Mouse (Mus musculus): ENCODE data around the gene Cdc25b.

The Cdc25b gene

DNA sequence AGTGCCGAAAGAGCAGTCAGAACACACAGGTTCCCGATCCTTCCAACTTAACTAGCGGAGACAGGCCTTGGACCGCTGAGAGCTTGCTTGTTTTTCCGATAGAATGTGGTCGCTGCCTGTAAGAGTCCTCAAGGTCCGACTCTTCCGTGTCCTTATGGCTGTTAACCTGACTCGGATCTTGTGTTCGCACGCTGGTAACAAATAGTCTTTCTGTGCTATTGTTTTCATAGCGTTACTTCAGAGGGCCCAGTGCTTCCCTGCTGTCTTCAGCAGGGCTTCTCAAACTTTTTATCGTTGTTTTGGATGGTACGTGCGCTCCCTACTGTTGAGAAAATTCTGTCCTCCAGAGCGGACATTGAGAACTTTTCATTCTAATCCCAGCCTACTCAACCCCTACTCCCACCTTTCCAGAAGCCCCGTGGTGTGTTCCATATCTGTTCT lies 26.1 kb upstream of the Cdc25b start:
- peak; percentile 55 for DNase-seq

DNA sequence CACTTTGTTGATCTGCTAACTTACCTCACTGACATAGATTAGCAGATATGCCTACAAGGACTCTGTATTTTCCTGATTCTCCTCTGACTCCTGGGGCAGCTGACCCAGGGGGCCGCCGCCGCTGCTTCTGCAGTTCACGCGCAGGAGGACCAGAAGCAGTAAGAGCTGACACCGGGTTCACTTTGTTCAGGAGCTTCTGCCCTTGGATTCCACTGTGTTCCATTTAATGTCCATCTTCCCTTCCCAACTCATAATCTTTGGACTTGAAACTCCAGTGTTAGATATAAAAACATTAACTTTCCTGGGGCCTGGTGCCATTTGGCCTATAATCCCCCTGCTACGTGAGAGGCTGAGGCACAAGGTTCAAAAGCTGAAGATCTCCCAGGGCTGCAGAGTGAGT lies 22.8 kb upstream of the Cdc25b start:
- peak; percentile 43 for DNase-seq

DNA sequence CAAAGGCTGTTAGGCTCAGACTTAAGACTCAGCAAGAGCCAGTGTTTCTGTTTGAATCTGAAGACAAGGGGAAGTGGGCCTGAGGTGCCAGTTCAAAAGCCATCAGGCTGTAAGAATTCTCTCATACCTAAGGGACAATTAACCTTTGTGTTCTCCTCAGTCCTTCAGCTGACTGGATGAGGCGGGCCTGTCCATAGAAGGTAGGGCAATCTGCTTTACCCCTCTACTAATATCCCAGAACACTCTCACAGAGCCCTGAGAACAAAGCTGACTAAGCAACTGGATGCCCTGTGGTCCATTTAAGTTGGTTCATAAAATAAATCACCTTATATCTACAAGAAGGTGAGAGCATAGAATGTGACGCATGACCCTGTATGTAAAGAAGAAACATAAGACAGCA lies 20.6 kb upstream of the Cdc25b start:
- DNase-seq: no peak

DNA sequence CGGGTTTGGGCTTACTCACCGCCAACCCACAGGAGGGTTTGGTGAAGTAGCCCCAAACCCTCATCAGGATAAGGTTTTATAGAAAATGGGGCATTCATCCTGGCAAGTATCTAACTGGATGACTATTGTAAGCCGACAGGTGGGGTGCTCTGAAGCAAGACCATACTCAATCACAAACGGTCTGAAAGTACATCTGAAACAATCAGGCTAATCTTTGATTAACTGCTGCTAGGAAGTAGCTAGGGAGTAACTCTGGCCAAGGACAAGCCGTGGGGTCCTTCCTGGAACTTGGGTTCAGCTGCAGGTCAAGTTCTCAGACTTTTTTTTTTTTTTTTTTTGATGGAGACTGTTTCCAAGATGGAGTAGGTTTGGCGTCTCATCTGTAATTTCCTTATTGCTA lies 18.8 kb upstream of the Cdc25b start:
- no peak for DNase-seq

DNA sequence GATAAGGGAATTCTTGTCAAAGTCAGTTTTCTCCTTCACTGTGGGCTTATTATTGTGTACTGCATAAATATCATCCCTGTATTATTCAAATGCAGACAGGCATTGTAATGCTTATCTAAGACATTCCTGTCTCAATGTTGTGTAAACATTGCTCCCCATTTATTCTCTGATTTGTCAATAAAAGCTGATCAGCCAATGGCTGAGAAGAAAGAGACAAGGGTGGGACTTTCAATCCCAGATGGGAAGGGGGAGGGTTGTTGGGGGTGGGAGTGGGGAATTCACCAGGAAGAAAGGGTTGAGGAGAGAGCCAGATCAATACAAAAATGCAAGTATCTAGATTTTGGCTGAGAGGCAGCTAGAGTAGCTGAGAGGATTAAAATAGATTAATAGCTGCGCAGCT lies 17.8 kb upstream of the Cdc25b start:
- no peak for DNase-seq

DNA sequence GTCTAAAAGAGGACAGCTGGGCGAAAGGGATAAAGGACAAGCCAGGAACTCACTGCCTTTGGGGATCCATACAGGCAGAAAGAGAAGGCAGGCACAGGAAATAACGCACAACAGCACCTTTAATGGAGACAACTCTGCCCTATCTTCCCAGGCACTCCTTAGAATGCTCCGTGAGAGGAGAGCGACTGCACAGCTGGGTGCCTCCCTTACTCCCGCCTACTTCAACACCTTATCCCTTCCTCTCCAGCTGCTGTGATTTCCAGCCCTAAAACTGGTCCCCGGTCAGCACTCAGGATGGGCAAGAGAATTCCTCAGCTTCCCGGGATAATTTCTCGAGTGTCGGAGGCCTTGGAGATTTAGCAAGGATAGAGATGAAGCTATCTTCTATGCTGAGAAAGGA lies 15.8 kb upstream of the Cdc25b start:
- DNase-seq: no peak

DNA sequence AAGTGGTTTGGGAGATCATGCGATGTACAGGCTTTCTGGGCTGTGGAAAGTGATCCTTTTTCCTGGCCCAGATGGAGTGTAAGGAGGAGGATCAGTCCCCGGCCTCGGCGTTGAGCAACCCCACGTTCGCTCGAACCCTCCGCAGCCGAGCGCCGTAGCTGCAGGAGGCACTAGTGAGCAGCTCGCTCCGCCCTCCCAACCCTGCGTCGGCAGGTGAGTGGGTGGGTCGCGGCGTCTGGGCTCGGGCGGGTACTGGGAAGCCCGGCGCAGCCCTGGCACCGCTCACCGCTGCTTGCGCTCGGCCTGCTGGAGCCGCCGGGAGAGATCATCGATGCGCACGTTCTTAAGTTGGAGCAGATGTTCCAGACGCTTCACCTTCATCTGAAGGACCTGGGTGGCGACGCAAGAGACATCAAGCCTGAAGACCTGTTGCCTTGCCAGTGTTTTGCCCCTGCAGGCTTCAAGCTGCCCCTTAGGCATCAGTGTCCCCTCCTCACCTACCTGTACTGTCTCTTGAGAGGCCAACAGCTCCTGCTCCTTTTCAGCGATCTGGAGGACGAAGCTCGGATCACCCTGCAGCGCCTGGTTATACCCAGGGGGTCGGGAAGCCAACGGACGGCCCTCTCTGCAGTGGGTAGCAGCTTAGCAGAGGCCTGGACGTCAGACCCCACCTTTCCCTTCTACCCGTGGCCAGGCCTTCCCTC lies 15.2 kb upstream of the Cdc25b start:
- DNase-seq: peak; percentile 81

DNA sequence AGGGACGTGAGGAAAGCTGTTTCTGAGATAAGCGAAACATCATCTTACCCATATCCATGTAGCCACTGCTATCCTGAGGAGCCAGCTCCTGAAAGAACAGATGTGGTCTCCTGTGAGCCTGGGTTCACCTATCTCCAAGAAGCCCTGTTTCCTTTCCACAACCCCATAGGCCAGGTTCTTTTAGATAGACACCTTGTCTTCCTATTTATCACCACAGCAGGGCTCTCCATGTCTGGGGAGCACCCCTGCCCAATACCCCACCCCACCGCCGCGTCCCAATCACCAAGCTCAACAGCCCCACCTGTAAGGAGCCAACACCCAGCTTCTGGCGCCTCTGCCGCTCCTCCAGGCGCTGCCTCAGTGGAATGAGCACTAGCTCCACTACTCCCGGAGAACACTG lies 14.4 kb upstream of the Cdc25b start:
- DNase-seq: no peak

DNA sequence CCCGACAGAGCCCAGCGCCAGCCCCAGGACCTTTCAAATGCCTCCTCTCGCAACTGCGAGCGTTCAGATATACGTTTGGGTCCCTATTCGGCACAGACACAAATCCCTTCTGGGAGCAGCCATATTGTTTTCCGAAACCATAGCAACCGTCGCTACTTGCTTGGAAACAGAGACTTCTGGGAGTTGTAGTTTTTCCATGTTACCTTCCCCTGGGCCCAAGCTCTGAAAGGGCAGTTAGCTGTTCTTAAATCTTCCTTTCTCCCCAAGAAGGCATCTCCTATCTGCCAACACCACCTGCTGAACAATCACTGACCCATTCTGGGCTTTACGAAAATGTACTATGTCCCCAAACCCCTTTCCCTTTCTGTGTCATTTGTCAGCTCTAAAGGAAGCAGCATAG lies 12.0 kb upstream of the Cdc25b start:
- peak; percentile 72 for DNase-seq

DNA sequence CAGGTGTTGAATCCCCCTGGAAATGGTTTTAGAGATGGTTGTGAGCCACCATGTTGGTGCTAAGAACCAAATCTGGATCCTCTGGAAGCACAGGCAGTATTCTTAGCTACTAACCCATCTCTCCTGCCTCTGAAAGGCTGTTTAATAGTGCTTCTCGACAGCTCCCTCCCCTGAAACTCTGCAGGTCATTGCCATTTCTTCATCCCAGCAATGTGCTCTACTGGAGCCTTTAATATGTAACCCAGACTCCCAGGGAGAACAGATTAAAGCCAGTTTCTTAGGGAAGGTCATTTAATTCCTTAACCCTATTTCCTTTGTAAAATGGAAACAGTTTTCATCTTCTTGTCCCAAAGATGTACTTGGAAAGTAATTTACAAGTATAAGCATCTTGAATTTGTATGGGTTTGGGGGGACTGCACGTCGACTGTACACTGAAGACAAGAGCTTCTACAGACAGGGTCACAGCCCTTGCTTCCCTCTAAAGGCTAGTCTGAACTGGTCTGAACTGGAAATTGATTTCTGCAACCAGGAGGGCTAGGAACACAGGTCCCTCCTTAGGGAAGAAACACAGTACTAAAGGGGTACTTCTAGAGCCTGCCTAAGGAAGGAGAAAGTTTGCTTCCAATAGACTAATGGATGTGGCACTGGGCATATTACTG lies 11.3 kb upstream of the Cdc25b start:
- no peak for DNase-seq

DNA sequence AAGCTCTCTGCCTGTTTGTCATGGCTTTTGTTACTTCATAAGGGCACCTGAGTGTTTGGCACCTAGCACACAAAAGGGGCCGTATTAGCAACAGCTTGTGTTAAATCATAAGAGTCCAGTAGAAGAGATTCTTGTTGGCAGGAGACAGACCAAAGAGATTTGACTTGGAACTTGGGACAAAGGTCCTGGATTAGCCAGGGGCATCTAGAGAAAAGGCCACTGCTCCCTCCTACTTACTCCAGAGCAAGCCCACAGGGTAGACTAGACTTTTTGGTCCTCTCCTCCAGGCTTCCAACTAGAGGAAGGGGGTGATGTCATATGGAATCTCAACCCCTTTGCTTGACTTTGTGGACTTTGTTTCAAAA lies 10.8 kb upstream of the Cdc25b start:
- no peak for DNase-seq

DNA sequence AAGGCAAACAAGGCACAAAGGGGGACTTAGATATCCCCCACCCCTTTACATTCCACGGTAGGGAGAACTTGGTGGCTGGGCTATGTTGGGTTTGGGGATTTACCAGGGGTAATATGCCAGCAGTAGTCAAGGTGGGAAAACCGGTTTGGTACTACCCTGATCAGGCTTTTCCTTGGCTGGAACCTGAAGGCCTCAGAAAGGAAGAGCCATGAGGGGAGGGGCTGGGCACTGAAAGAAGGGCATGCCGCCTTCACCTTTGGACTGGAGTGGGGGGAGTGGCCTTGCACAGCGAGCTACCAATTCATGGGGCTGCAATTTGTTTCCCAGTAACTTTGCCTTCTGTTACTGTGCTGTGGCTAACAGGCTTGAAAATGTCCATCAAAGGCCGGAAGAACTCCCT lies 10.3 kb upstream of the Cdc25b start:
- peak; percentile 79 for DNase-seq

DNA sequence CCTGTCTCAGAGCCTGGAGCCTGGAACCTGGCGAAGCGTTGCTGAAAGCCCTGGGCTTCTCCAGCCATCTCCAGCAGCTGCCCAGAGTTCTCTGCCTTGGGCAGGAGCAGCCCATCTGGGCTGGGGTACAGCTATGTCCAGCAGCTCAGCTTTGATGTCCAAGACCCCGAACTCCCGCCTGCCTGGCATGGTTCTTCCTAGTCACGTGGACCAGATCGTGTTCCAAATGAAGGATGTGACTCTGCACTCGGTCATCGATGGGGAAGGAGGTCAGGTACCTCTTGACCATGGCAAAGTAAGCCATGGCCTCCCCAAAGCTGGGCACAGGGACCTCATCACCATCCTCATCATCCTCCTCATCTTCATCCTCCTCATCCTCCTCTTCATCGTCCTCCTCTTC lies 8.8 kb upstream of the Cdc25b start:
- no peak for DNase-seq

DNA sequence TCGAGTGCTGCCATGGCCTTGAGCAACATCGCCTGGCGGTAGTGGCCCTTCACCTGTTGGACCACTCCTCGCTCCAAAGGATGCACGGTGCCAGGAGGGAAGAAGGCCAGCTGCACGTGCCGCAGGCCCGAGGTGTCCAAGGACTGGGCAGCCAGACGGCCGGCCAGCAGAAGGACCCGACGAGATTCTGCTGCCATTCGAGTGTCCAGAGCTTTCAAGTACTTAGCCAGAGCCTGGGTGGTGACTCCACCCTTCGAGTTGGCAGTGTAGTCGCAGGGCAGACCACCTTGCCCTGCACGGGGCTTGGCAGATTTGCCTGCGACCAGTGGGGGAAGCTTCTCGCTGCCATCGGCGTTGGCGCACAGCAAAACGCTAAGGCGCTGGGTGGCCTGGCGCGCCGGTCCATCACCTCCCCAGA lies 7.9 kb upstream of the Cdc25b start:
- peak; percentile 48 for DNase-seq

DNA sequence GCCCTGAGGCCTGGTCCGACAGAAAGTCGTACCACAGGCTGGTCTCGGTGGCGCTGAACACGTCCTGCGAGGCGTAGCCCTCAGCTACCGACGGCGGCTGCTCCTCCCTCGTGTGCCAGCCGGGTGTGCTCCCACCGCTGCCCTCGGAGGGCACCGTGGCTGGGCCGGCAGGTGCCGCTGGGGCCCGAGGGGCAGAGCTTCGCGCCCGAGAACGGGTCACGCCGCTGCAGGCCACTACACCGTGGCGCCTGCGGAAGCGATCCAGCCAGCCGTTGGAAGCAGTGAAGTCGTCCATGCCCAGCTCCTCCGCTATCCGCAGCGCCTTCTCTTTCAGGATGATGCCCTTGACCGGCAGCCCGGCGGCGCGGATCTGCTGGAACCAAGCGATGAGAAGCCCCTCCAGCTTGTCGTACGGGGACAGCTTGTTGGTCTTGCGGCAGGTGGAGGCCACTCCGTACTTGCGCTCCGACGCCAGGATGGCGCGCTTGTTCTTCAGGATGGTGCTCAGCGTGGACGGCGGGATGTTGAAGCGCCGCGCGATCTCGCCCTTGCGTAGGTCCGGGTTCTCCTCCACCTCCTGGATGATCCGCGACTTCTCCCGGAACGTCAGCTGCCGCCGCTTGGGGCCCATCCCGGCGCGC lies 7.4 kb upstream of the Cdc25b start:
- peak; percentile 75 for DNase-seq

DNA sequence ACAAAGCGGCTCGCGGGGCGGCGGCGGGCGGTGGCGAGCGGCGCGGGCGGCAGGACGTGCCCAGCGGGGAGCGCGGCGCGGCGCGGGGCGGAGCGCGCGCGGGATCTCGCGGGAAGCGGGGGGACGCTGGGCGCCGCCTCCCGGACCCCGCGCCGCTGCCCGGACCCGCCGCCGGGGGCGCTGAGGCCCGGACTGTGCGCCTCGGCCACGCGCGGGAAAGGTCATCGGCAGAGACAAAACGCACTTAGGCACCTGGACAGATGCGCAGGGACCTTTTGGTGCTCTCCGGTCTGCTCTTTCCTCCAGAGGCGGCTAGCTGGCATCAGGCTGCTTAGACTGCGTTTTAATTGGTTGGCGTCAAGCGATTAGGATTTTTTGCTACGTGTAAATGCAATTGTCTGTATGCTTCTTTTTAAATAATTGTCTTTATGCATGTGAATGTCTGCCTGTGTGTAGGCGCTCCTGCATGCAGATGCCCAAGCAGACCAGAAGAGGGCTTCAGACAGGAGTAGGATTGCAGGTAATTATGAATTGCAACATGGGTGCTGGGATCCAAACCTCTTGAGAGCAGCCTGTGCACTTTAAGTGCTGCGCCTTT lies 6.7 kb upstream of the Cdc25b start, which contains the start of gene Cenpb:
Gene Cenpb (minus strand): TSS at position 78 of the 598 bp plus-strand sequence.
- DNase-seq: peak; percentile 92

DNA sequence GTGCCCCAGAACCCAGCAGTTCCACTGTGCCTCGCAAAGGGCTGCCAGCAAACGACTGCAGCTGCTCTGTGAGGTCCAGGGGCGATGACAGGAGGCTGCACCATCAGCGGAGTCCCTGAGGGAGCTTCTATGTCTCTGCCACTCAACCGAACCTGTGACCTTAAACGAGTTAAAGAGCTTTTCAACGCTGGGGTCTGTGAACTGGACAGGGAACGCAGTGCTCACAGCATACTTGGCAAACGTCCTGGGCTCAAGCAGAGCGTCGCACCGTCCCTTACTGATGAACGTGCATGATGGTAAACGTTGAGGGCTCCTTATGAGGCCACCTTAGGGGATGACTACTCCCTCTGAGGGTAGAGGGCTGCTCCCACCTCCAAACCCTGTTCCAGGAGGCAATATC lies 406 bp upstream of the Cdc25b start:
- DNase-seq: no peak

DNA sequence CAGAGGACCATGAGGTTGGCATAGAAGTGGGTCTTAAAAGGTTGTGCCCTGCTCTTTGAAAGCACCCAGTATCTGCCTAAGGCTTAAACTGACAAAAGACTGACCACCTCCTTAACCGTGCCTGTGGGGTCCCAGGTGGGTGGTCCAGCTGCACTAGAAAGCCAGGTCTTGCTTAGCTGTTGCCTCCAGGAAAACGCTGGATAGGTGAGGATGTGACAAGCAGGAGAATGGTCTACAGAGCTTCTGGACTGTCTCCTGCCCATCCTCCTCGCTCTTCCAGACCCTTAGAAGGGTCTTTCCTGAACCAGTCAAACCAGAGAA lies 813 bp downstream of the Cdc25b start:
- DNase-seq: no peak

DNA sequence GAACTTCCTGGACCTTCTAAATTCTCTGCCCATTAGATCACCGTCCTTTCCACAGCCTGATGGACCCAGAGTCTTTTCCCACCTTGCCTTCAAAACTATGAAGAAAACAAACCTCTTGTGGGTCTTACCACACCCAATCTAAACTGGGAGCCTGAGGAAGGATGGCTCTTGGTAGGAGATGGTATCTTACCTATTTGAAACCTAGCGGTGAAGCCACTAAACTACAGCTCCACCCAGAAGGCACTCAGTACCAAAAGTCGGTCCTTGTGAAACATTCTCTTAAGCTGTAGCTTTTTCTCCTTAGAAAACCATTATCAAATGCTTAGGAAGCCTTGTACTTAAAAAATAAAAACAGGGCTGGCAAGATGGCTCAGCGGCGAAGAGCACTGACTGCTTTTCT lies 1.6 kb downstream of the Cdc25b start:
- no peak for DNase-seq

DNA sequence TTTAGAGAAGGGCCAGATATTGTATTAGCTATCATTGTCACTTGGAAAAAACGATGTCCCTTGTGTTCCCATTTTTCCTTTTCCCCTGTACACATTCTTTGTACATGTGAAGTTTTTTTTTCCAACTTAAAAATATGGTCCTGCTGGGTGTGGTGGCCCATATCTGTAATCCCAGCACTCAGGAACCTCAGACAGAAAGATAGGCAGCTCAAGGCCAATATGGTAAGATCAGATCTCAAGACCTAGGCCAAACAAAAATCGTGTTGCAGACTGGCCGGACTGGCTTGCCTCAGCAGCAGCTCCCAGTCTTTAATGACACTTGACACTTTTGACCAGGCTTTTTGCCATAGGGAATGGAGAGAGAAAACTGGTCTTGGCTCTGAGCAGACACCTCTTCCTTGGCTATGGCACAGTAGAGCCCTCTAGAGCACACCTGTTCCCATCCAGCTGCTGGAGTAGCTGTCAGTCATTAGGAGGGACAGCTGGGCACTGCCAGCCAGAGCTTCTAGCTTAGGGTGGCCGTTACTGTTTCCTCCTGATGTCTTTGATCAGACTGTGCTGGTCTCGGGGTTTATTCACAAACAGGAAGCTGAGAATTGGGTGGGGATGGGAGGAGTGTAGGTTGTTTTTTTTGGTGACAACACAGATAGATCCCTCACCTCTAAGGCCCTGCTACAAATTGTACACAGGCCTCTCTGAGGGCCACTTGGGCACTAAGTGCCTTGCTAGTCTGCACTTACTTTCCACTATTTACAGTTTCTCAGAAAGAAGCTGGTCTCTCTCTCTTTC lies 3.0 kb downstream of the Cdc25b start:
- no peak for DNase-seq

DNA sequence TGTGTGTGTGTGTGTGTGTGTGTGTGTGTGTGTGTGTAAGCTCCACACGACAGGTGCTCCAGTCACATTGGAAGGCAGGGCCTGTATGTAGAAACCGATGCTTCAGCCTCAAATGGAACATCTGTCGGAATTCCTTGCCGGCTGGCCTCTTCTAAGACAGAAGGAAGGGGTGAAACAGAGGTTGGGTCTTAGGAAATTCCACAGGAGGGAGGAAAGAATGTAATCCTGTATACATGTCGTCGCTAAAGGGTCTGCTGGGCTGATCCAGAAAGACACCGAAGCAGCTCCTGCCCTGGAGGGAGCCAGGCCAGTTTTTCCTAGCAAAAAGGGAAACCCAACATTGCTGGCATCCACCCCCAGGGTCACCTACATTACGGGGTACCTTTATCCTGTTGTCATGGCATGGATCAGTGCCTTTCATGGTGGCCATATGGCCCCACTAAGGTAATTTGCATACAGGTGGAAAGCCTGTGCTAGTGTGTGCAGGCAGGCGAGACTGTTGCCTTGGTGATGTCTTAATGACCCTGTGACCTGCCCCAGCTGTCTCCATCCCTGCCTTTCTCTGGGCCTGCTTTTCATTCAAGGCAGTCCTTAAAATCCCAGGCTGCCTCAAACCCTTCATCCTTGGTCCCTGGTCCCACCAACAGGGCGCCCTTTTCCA lies 3.7 kb downstream of the Cdc25b start:
- peak; percentile 72 for DNase-seq

DNA sequence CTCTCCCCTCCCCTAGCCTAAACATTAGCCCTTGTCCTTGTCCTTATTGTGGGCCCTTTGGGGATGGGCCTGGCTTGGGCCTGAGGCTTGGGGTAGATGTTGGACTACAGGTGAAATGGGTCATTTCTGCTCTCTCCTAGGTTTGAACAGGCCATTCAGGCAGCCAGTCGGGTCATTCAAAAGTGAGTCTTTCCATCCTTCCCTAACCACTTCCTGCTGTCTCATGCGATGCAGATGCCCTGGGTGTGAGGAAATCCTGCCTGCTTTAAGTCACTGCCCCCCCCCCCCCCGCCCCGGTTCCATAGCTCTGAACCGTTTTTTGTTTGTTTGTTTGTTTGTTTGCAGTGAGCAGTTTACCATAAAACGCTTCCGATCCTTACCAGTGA lies 4.2 kb downstream of the Cdc25b start:
- no peak for DNase-seq
